Mouse (Mus musculus) myocyte (in vitro differentiated cells): ENCODE data around the gene Tfpi.

Experiments used
- MYOG ChIP-seq, 3 experiments: IDR thresholded peaks; one replicate each; pipeline ENCODE4 v1.6.1; 2011; ENCODE audit warnings: control low read depth in 2 of 3, low read depth in 2 of 3, mild to moderate bottlenecking in 2 of 3; ENCODE audit not compliant: insufficient read length in 2 of 3, control insufficient read depth in 1 of 3, insufficient read depth in 1 of 3
- POLR2A ChIP-seq: IDR thresholded peaks from one replicate; pipeline ENCODE4 v1.6.1; 2011; ENCODE audit warnings: low read depth, mild to moderate bottlenecking, control low read depth, moderate library complexity; ENCODE audit not compliant: insufficient read length
- POLR2AphosphoS2 ChIP-seq: IDR thresholded peaks from one replicate; pipeline ENCODE4 v1.6.1; 2011; ENCODE audit warnings: low read depth, control low read depth; ENCODE audit not compliant: insufficient read length
- TCF12 ChIP-seq: IDR thresholded peaks from one replicate; pipeline ENCODE4 v1.6.1; 2011; ENCODE audit warnings: mild to moderate bottlenecking, control low read depth; ENCODE audit not compliant: poor library complexity, insufficient read depth, severe bottlenecking
- TCF3 ChIP-seq: IDR thresholded peaks from one replicate; pipeline ENCODE4 v1.6.1; 2011; ENCODE audit warnings: low read depth, control low read depth; ENCODE audit not compliant: insufficient read length
- USF1 ChIP-seq: IDR thresholded peaks from one replicate; pipeline ENCODE4 v1.6.1; 2011; ENCODE audit warnings: low read depth, mild to moderate bottlenecking, control low read depth, moderate library complexity

DNA sequence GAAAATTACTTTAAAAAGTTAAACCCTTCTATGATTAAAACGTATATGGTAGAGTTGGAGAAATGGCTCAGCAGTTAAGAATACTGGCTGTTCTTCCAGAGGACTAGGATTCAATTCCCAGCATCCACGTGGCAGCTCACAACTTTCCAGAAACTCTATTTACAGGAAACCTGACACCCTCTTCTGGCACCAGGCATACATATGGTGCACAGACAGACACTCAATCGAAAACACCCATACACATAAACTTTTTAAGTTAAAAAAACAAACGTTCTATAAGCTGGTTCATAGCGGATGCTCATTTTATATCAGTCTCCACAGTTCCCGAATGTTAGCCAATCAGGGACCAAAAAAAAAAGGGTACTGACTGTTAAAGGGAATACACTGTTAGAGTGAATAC, 49.2 kb upstream of the Tfpi start:
- TF ChIP-seq POLR2A = no peak
- no peak for TF ChIP-seq POLR2AphosphoS2
- TF ChIP-seq TCF12 = no peak
- TF ChIP-seq MYOG (IDR thresholded peaks at IDR 0.05; ENCODE audit: control insufficient read depth in 1 of 3, insufficient read depth in 1 of 3, insufficient read length in 2 of 3, low read depth in 2 of 3) = no peak
- TF ChIP-seq TCF3 = no peak
- no peak for TF ChIP-seq USF1
